23 mouse cellular contexts compared by ENCODE assay signal in the genomic region with DNA sequence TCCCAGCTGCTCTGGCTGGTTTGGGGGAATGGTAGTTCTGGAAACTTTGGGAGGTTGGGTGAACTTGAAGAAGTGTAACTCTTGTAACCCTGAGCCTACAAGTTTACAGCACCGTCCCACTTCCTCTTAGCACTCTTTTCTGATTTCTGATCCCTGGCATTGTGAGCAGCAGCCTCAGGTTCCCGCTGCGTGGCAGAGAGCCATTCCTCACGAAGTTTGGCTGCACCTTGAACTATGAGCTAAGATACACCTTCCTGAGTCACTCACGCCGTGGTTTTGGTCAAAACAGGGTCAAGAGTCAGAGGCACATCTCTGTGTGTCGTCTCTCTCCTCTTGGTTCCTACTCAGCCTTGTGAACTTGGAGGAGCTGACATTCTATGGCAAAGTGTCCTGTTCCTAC. TPM values are rescaled to one million over a fixed set of nuclear protein-coding genes. Genes with fewer than 3 reads are reported as not detected.
"Had no signal": no experiment of that assay in that cellular context is flagged by ENCODE, and none has a peak within 500 bp of the region (broad histone marks: within the 10 kb centered on the region; RNA-seq: fewer than 3 reads in every experiment).

No protein-coding gene starts in this region.

- H3K9me3 ChIP-seq: midbrain, embryonic 10.5 days; midbrain, embryonic 12.5 days; neural tube, embryonic 15.5 days had no signal

- H3K27ac ChIP-seq: midbrain, embryonic 10.5 days; midbrain, embryonic 12.5 days; neural tube, embryonic 13.5 days; neural tube, embryonic 15.5 days had no signal

- H3K4me2 ChIP-seq: lung, embryonic 14.5 days; midbrain, embryonic 12.5 days; neural tube, embryonic 13.5 days; neural tube, embryonic 15.5 days had no signal

- H3K9ac ChIP-seq: lung, embryonic 14.5 days; midbrain, embryonic 12.5 days; neural tube, embryonic 13.5 days; neural tube, embryonic 15.5 days had no signal

- H3K36me3 ChIP-seq: midbrain, embryonic 10.5 days; midbrain, embryonic 12.5 days; neural tube, embryonic 13.5 days; neural tube, embryonic 15.5 days had no signal

- ATAC-seq: midbrain, embryonic 16.5 days had no signal

- H3K27me3 ChIP-seq: neural tube, embryonic 13.5 days; neural tube, embryonic 15.5 days had no signal

- DNase-seq: lung, embryonic 14.5 days; lung, postnatal 10 days; lung, postnatal 4 days; midbrain, embryonic 14.5 days; retina, postnatal 1 day; right cerebral cortex, adult 18-20 months; right cerebral cortex, postnatal 25 days; right cerebral cortex, postnatal 4 days; spleen, adult 18-20 months; thymus, adult 18-20 months; thymus, postnatal 14 days; thymus, postnatal 36 days had no signal

- H3K4me3 ChIP-seq: midbrain, embryonic 10.5 days; midbrain, embryonic 12.5 days; myocyte; neural tube, embryonic 13.5 days; neural tube, embryonic 15.5 days had no signal

- H3K4me1 ChIP-seq: midbrain, embryonic 10.5 days; midbrain, embryonic 12.5 days had no signal

RNA-seq across cellular contexts. Expression of a gene that starts 48.6 kb away (rescaled TPM):
- polyA plus RNA-seq: neural tube, embryonic 11.5 days; stomach, embryonic 14.5 days had no signal

RNA-seq across cellular contexts. Expression of a gene that starts 57.5 kb away (rescaled TPM):
- polyA plus RNA-seq: lung, embryonic 14.5 days; midbrain, embryonic 12.5 days; midbrain, embryonic 14.5 days; midbrain, embryonic 16.5 days; small intestine, adult 2 months; stomach, embryonic 14.5 days; stomach, embryonic 16.5 days; thymus, postnatal 0 days had no signal
